Mouse (Mus musculus): ENCODE results near the gene Ccnf. TPM values are rescaled to one million over a fixed set of nuclear protein-coding genes. Genes with fewer than 3 reads are reported as not detected.

Ccnf gene
- total and polyA plus RNA-seq, 3 experiments, result 26.4 to 60.7 (median 40.1) TPM

DNA sequence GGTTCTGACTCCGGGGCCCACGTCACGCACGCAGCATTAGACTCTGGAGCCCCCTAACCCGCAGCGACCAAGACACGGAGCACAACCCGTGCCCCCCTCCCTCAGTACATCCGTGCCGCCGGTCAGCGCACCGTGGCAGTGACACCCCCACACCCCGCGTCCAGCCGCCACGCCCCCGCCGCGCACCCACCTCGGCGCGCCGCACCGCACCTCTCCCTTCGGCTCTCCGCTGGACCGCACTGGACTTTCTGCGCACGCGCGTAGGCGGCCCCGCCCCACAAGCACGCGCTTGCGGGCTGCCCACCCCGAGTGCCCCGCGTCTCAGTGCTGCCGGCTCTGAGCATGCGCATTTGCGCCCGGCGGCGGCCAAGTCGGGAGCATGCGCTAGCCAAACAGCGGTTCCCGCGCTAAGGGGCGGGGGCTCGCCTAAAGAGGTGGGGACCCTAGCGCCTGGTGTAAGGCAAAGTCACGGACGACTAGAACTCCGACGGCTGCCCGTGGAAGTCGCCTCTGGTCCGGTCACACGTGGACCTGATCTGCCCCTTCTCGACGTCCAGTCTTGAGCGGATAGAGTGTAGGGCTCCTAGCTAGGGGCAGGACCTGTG, 45.9 kb downstream of the Ccnf start, which contains the start of gene Tbc1d24:
Tbc1d24 (minus strand) TSS at position 279 of the 605 bp plus-strand sequence.
- dilution Hi-C loops (cut with MboI; ENCODE audit: extremely low pct_ligation_motif_present, extremely low pct_unique_long_range_greater_than_20kb, low sequenced_read_pairs), result no loop called here
- in situ Hi-C loops (cut with MboI; ENCODE audit: low pct_ligation_motif_present, low pct_unique_long_range_greater_than_20kb, low sequenced_read_pairs), result no loop called here
- H3K27me3 ChIP-seq (replicated peaks), result peaks cover 2% of the 10 kb centered on the region
- peak within 1 kb of the TSS; percentile 10 for H3K4me2 ChIP-seq (ENCODE audit: insufficient read depth, low read depth, poor library complexity, severe bottlenecking)
- H3K79me2 ChIP-seq (replicated peaks; ENCODE audit: control insufficient read depth, extremely low read depth, insufficient read depth, poor library complexity, severe bottlenecking), result no peaks in the 10 kb centered on the region
- H3K4me3 ChIP-seq (replicated peaks in 1 of 3; ENCODE audit: low read depth in 2 of 3, low read length in 2 of 3, poor library complexity in 1 of 3), result peak within 1 kb of the TSS; percentile 48 to 86 (median 73)
- H3K9me3 ChIP-seq (replicated peaks; ENCODE audit: low read length), result no peaks in the 10 kb centered on the region
- DNase-seq (ENCODE audit: extremely low read depth), result peak; percentile 85
- peaks cover 13 to 29% of the 10 kb centered on the region in 2 experiments for H3K4me1 ChIP-seq (ENCODE audit: control insufficient read depth in 1 of 2, insufficient read depth in 2 of 2)
- peaks cover 0 to 19% of the 10 kb centered on the region in 2 experiments for H3K36me3 ChIP-seq (replicated peaks in 1 of 2; ENCODE audit: control insufficient read depth in 1 of 2, insufficient read depth in 1 of 2, low read length in 1 of 2)
- TF ChIP-seq NELFE (IDR thresholded peaks at IDR 0.05; ENCODE audit: low read depth, low read length) (peak; percentile 65; the same call in 1 of the 2 replicates), HCFC1 (IDR thresholded peaks at IDR 0.05; ENCODE audit: low read depth, low read length) (no peak; the same call in 1 of the 2 replicates), BHLHE40 (IDR thresholded peaks at IDR 0.05; ENCODE audit: low read depth, low read length) (no peak), KAT2A (IDR thresholded peaks at IDR 0.05; ENCODE audit: insufficient replicate concordance, low read length) (no peak), MEF2A (IDR thresholded peaks at IDR 0.05; ENCODE audit: borderline replicate concordance, low read depth, low read length) (no peak), POLR2A (IDR thresholded peaks at IDR 0.05; ENCODE audit: low read depth, low read length) (peak; percentile 64), MXI1 (IDR thresholded peaks at IDR 0.05; ENCODE audit: low read depth, low read length) (no peak; the same call in 1 of the 2 replicates), MAFK (IDR thresholded peaks at IDR 0.05; ENCODE audit: insufficient replicate concordance, low read length) (no peak), USF1 (IDR thresholded peaks at IDR 0.05; ENCODE audit: low read depth, low read length) (no peak), GABPA (IDR thresholded peaks at IDR 0.05; ENCODE audit: insufficient replicate concordance, low read depth, low read length) (no peak), USF2 (conservative IDR thresholded peaks at IDR 0.05; ENCODE audit: low read depth, low read length) (no peak), POLR2AphosphoS2 (IDR thresholded peaks at IDR 0.05; ENCODE audit: low read depth, low read length) (no peak), ETS1 (conservative IDR thresholded peaks at IDR 0.05; ENCODE audit: low read depth, low read length) (no peak), ZNF384 (IDR thresholded peaks at IDR 0.05; ENCODE audit: low read depth, low read length) (no peak), TCF12 (IDR thresholded peaks at IDR 0.05; ENCODE audit: low read depth, low read length) (peak; percentile 21; the same call in 1 of the 2 replicates), ZKSCAN1 (IDR thresholded peaks at IDR 0.05; ENCODE audit: borderline replicate concordance, low read depth, low read length) (no peak), RCOR1 (conservative IDR thresholded peaks at IDR 0.05; ENCODE audit: low read depth, low read length) (no peak), NRF1 (IDR thresholded peaks at IDR 0.05; ENCODE audit: low read depth, low read length) (peak; percentile 96), SIN3A (IDR thresholded peaks at IDR 0.05; ENCODE audit: low read length) (peak; percentile 65; the same call in 1 of the 2 replicates), EP300 (IDR thresholded peaks at IDR 0.05; ENCODE audit: low read length) (no peak), E2F4 (IDR thresholded peaks at IDR 0.05; ENCODE audit: insufficient replicate concordance, low read depth, low read length) (peak; percentile 56; the same call in 1 of the 2 replicates), PAX5 (IDR thresholded peaks at IDR 0.05; ENCODE audit: low read length) (no peak), ZC3H11A (IDR thresholded peaks at IDR 0.05; ENCODE audit: low read depth, low read length) (no peak), RAD21 (IDR thresholded peaks at IDR 0.05; ENCODE audit: low read depth, low read length) (no peak), MAX (IDR thresholded peaks at IDR 0.05; ENCODE audit: low read length) (peak; percentile 91), ELF1 (IDR thresholded peaks at IDR 0.05; ENCODE audit: low read depth, low read length) (no peak), UBTF (IDR thresholded peaks at IDR 0.05; ENCODE audit: low read depth, low read length) (no peak), MYC (IDR thresholded peaks at IDR 0.05; ENCODE audit: low read depth, low read length) (no peak), JUND (conservative IDR thresholded peaks at IDR 0.05; ENCODE audit: low read depth, low read length) (no peak), TBP (conservative IDR thresholded peaks at IDR 0.05; ENCODE audit: low read depth, low read length) (no peak), MAZ (IDR thresholded peaks at IDR 0.05; ENCODE audit: low read depth, low read length) (peak; percentile 69; the same call in 1 of the 2 replicates), IRF4 (IDR thresholded peaks at IDR 0.05; ENCODE audit: low read depth, low read length) (0 out of 2 replicates have a peak, but pooled peaks have one; percentile 14), JUN (IDR thresholded peaks at IDR 0.05; ENCODE audit: insufficient read depth, low read depth, low read length) (no peak)
- H3K27ac ChIP-seq (ENCODE audit: insufficient read depth, low read depth), result no peak within 1 kb of the TSS
- H3K9ac ChIP-seq (ENCODE audit: insufficient read depth, low read depth), result peak within 1 kb of the TSS; percentile 28; the same call in 1 of the 2 replicates
